Mouse (Mus musculus): ENCODE data around the gene Cbx4. TPM values are rescaled to one million over a fixed set of nuclear protein-coding genes. Genes with fewer than 3 reads are reported as not detected.

The Cbx4 gene
- total and polyA plus RNA-seq, 2 experiments from 2014 or later: 8.2 to 23.1 TPM

GRCm38 (mm10) chr11:119117945-119118344 is 31.9 kb upstream of the Cbx4 start:
- Histone ChIP-seq H3K27ac (ENCODE audit: low read depth) (no peak overlapping the region), H3K9me3 (replicated peaks; ENCODE audit: control insufficient read depth, low read length) (no peaks in the 10 kb centered on the region), H3K27me3 (ENCODE audit: control insufficient read depth, insufficient read depth, low read length) (no peaks in the 10 kb centered on the region), H3K4me2 (ENCODE audit: low read depth, low read length) (no peak overlapping the region), H3K4me3 (ENCODE audit: low read depth, low read length) (no peak overlapping the region), H3K36me3 (replicated peaks; ENCODE audit: control insufficient read depth, insufficient read depth, low read length) (no peaks in the 10 kb centered on the region), H3K9ac (replicated peaks; ENCODE audit: low read depth, low read length) (no peak overlapping the region), H3K4me1 (ENCODE audit: control insufficient read depth, insufficient read depth) (no peaks in the 10 kb centered on the region)
- 63% methylated on average over 7 of the region's 7 CpGs for WGBS
- TF ChIP-seq EP300 (IDR thresholded peaks at IDR 0.05; ENCODE audit: low read depth): no peak
- no peak for TF ChIP-seq CTCF (IDR thresholded peaks at IDR 0.05; ENCODE audit: low read depth)
- no peak for ATAC-seq (ENCODE audit: insufficient read depth, low read depth)
- DNase-seq (ENCODE audit: low spot score): no peak

- no peak for ATAC-seq (ENCODE audit: insufficient read depth, low read depth)
- no peaks in the 10 kb centered on the region for H3K27me3 ChIP-seq (ENCODE audit: control insufficient read depth, insufficient read depth, low read length)
- no peaks in the 10 kb centered on the region for H3K4me1 ChIP-seq (ENCODE audit: control insufficient read depth, insufficient read depth)
- 53% methylated on average over 4 of the region's 4 CpGs for WGBS
- no peaks in the 10 kb centered on the region for H3K36me3 ChIP-seq (replicated peaks; ENCODE audit: control insufficient read depth, insufficient read depth, low read length)
- no peak for TF ChIP-seq CTCF (IDR thresholded peaks at IDR 0.05; ENCODE audit: low read depth)
- no peak for TF ChIP-seq EP300 (IDR thresholded peaks at IDR 0.05; ENCODE audit: low read depth)
- H3K9ac ChIP-seq (replicated peaks; ENCODE audit: low read depth, low read length): no peak overlapping the region
- no peak overlapping the region for H3K4me2 ChIP-seq (ENCODE audit: low read depth, low read length)
- H3K27ac ChIP-seq (ENCODE audit: low read depth): no peak overlapping the region
- DNase-seq (ENCODE audit: low spot score): no peak
- no peak overlapping the region for H3K4me3 ChIP-seq (ENCODE audit: low read depth, low read length)
- H3K9me3 ChIP-seq (replicated peaks; ENCODE audit: control insufficient read depth, low read length): no peaks in the 10 kb centered on the region
These were observed 31.0 kb upstream of the Cbx4 start for GRCm38 (mm10) chr11:119116992-119117391.

GRCm38 (mm10) chr11:119112721-119113120 is 26.7 kb upstream of the Cbx4 start:
- Histone ChIP-seq H3K4me1 (ENCODE audit: control insufficient read depth, insufficient read depth) (no peaks in the 10 kb centered on the region), H3K9ac (replicated peaks; ENCODE audit: low read depth, low read length) (no peak overlapping the region), H3K4me3 (ENCODE audit: low read depth, low read length) (no peak overlapping the region), H3K9me3 (replicated peaks; ENCODE audit: control insufficient read depth, low read length) (no peaks in the 10 kb centered on the region), H3K27me3 (ENCODE audit: control insufficient read depth, insufficient read depth, low read length) (no peaks in the 10 kb centered on the region), H3K27ac (ENCODE audit: low read depth) (no peak overlapping the region), H3K4me2 (ENCODE audit: low read depth, low read length) (no peak overlapping the region), H3K36me3 (replicated peaks; ENCODE audit: control insufficient read depth, insufficient read depth, low read length) (no peaks in the 10 kb centered on the region)
- TF ChIP-seq EP300 (IDR thresholded peaks at IDR 0.05; ENCODE audit: low read depth): no peak
- no peak for TF ChIP-seq CTCF (IDR thresholded peaks at IDR 0.05; ENCODE audit: low read depth)
- ATAC-seq (ENCODE audit: insufficient read depth, low read depth) (no peak), DNase-seq (ENCODE audit: low spot score) (no peak)

GRCm38 (mm10) chr11:119111345-119111744 is 25.3 kb upstream of the Cbx4 start:
- H3K4me3 ChIP-seq (ENCODE audit: low read depth, low read length): no peak overlapping the region
- H3K9me3 ChIP-seq (replicated peaks; ENCODE audit: control insufficient read depth, low read length): no peaks in the 10 kb centered on the region
- no peak overlapping the region for H3K4me2 ChIP-seq (ENCODE audit: low read depth, low read length)
- DNase-seq (ENCODE audit: low spot score) (no peak), ATAC-seq (ENCODE audit: insufficient read depth, low read depth) (no peak)
- no peak for TF ChIP-seq CTCF (IDR thresholded peaks at IDR 0.05; ENCODE audit: low read depth)
- TF ChIP-seq EP300 (IDR thresholded peaks at IDR 0.05; ENCODE audit: low read depth): no peak
- no peak overlapping the region for H3K27ac ChIP-seq (ENCODE audit: low read depth)
- H3K4me1 ChIP-seq (ENCODE audit: control insufficient read depth, insufficient read depth): no peaks in the 10 kb centered on the region
- WGBS: 12% methylated on average over 7 of the region's 7 CpGs
- no peaks in the 10 kb centered on the region for H3K27me3 ChIP-seq (ENCODE audit: control insufficient read depth, insufficient read depth, low read length)
- H3K36me3 ChIP-seq (replicated peaks; ENCODE audit: control insufficient read depth, insufficient read depth, low read length): no peaks in the 10 kb centered on the region
- no peak overlapping the region for H3K9ac ChIP-seq (replicated peaks; ENCODE audit: low read depth, low read length)

GRCm38 (mm10) chr11:119109415-119110071 is 23.5 kb upstream of the Cbx4 start:
- peaks cover 10% of the 10 kb centered on the region; the same call in 1 of the 2 replicates for H3K4me1 ChIP-seq (ENCODE audit: control insufficient read depth, insufficient read depth)
- TF ChIP-seq CTCF (IDR thresholded peaks at IDR 0.05; ENCODE audit: low read depth) (no peak), EP300 (IDR thresholded peaks at IDR 0.05; ENCODE audit: low read depth) (no peak)
- no peaks in the 10 kb centered on the region for H3K36me3 ChIP-seq (replicated peaks; ENCODE audit: control insufficient read depth, insufficient read depth, low read length)
- DNase-seq (ENCODE audit: low spot score): no peak
- no peak overlapping the region for H3K4me3 ChIP-seq (ENCODE audit: low read depth, low read length)
- 74% methylated on average over 9 of the region's 9 CpGs for WGBS
- no peak for ATAC-seq (ENCODE audit: insufficient read depth, low read depth)
- H3K4me2 ChIP-seq (ENCODE audit: low read depth, low read length): no peak overlapping the region
- H3K27ac ChIP-seq (ENCODE audit: low read depth): no peak overlapping the region
- no peaks in the 10 kb centered on the region for H3K27me3 ChIP-seq (ENCODE audit: control insufficient read depth, insufficient read depth, low read length)
- no peaks in the 10 kb centered on the region for H3K9me3 ChIP-seq (replicated peaks; ENCODE audit: control insufficient read depth, low read length)
- no peak overlapping the region for H3K9ac ChIP-seq (replicated peaks; ENCODE audit: low read depth, low read length)

Measured in heart, postnatal 0 days (tissue).